Mouse (Mus musculus) liver, embryonic 16.5 days (tissue): ENCODE measurements around the gene Nanos3. TPM values are rescaled to one million over a fixed set of nuclear protein-coding genes. Genes with fewer than 3 reads are reported as not detected.

ENCODE experiments used
- ATAC-seq: fragments of 200-750 bp; cut with Nextera tagmentation; 2 replicates; pipeline ENCODE4 v1.8.0; 2017; ENCODE audit warnings: low read depth, mild to moderate bottlenecking, moderate number of reproducible peaks, moderate library complexity
- H3K27ac ChIP-seq: fragments of 300-500 bp; sonication (generic); 2 replicates; pipeline ENCODE4 v1.5.1; 2014; ENCODE audit warnings: mild to moderate bottlenecking, low read length
- H3K27me3 ChIP-seq: fragments of 300-500 bp; sonication (generic); 2 replicates; pipeline ENCODE4 v1.6.1; 2014; ENCODE audit warnings: low read depth, low read length, mixed read lengths; ENCODE audit not compliant: control insufficient read depth, insufficient read depth
- H3K36me3 ChIP-seq: fragments of 300-500 bp; sonication (generic); 2 replicates; pipeline ENCODE4 v1.6.1; 2014; ENCODE audit warnings: mild to moderate bottlenecking; ENCODE audit not compliant: control insufficient read depth, insufficient read depth
- H3K4me1 ChIP-seq: fragments of 300-500 bp; sonication (generic); 2 replicates; pipeline ENCODE4 v1.6.1; 2014; ENCODE audit warnings: low read depth, low read length, mixed read lengths; ENCODE audit not compliant: control insufficient read depth
- H3K4me2 ChIP-seq: fragments of 300-500 bp; sonication (generic); 2 replicates; pipeline ENCODE4 v1.6.1; 2014; ENCODE audit warnings: low read depth, low read length, mixed read lengths
- H3K4me3 ChIP-seq: fragments of 300-500 bp; sonication (generic); 2 replicates; pipeline ENCODE4 v1.5.1; 2014; ENCODE audit warnings: low read depth, mild to moderate bottlenecking, low read length
- H3K9ac ChIP-seq: fragments of 300-500 bp; sonication (generic); 2 replicates; pipeline ENCODE4 v1.6.1; 2014; ENCODE audit warnings: low read depth, low read length
- H3K9me3 ChIP-seq: fragments of 300-500 bp; sonication (generic); replicated peaks from 2 replicates; pipeline ENCODE4 v1.6.1; 2016; ENCODE audit warnings: low read length; ENCODE audit not compliant: control insufficient read depth
- WGBS: fragments of 180-500 bp; shearing (Covaris S2); extraction: QIAGEN DNeasy Blood & Tissue Kit; methylation state at CpG from one replicate; pipeline ENCODE4 v1.1.7; 2014; ENCODE audit not compliant: insufficient replicate concordance; 5-methylcytosine and 5-hydroxymethylcytosine counted together
- polyA plus RNA-seq: library from polyadenylated mRNA; unstranded; fragments of >200 nt; fragmentation: Nextera tagmentation; extraction: Ambion mirVana; gene quantifications from 2 replicates; pipeline ENCODE4 v1.2.1, GENCODE M21; 2015

The Nanos3 gene
- polyA plus RNA-seq, 1 experiment from 2014 or later = not detected

DNA sequence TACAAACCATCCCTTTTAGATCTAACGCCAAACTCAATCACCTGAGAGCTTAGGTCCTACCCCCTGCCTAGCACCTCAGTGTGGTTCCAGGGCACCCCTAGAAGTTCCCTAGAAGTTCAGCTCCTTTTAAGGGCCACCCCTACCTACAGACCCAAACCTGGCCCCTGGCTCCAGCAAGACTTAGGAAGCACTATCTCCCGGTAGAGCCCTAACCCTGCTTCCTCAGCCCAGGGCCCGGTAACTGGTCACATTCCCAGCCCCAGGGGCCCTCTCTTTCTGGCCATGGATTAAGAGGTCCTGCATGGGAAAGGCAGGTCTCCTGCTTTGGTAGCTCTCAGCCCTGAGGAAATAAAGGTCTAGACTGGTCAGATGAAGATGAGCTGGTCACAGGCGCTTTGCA, 5.1 kb downstream of the Nanos3 start:
- Histone ChIP-seq H3K27me3 (peaks cover 21% of the 10 kb centered on the region), H3K4me3 (no peak overlapping the region), H3K4me1 (peaks cover 13% of the 10 kb centered on the region), H3K9ac (no peak overlapping the region), H3K4me2 (no peak overlapping the region), H3K27ac (no peak overlapping the region), H3K36me3 (no peaks in the 10 kb centered on the region), H3K9me3 (no peaks in the 10 kb centered on the region)
- 31% methylated on average over 4 of the region's 4 CpGs for WGBS
- ATAC-seq = no peak

- WGBS = 70% methylated on average over 8 of the region's 8 CpGs
- Histone ChIP-seq H3K9me3 (no peaks in the 10 kb centered on the region), H3K27me3 (peaks cover 10% of the 10 kb centered on the region), H3K27ac (no peak overlapping the region), H3K4me3 (no peak overlapping the region), H3K4me1 (peaks cover 13% of the 10 kb centered on the region), H3K9ac (no peak overlapping the region), H3K36me3 (no peaks in the 10 kb centered on the region), H3K4me2 (no peak overlapping the region)
- ATAC-seq = no peak
Observed at GRCm38 (mm10) chr8:84178592-84178991, 6.4 kb downstream of the Nanos3 start.

- WGBS = 63% methylated on average over 3 of the region's 3 CpGs
- no peak for ATAC-seq
Observed at GRCm38 (mm10) chr8:84177405-84177804, 7.6 kb downstream of the Nanos3 start.

DNA sequence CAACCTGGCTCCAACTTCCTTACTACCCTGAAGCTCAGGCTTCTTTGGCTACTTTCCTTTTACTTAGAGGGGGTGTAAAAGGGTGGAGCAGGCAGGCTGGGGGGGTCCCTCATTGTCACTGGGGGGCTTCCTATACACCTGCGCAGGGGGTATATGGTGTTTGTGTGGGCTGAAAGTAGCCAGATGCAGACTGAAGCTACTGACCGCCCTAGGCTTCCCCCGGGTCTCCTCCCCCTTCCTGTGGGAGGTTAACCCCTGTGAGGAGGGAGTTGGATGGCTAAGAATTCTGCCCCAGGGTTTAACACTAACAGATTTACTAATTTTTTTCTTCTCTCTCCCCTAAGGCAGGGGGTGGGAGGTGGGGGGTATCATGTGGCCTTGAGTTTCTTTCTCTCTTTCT, 8.5 kb downstream of the Nanos3 start:
- 12% methylated on average over 3 of the region's 3 CpGs for whole genome bisulfite sequencing
- H3K9ac ChIP-seq = no peak overlapping the region
- H3K27me3 ChIP-seq = no peaks in the 10 kb centered on the region
- no peak overlapping the region for H3K4me3 ChIP-seq
- H3K36me3 ChIP-seq = no peaks in the 10 kb centered on the region
- no peak overlapping the region for H3K27ac ChIP-seq
- H3K4me2 ChIP-seq = no peak overlapping the region
- no peak for ATAC-seq
- H3K4me1 ChIP-seq = peaks cover 7% of the 10 kb centered on the region
- no peaks in the 10 kb centered on the region for H3K9me3 ChIP-seq

More at GRCm38 (mm10) chr8:84177405-84177804, 7.6 kb downstream of the Nanos3 start:
- no peaks in the 10 kb centered on the region for H3K9me3 ChIP-seq
- H3K27me3 ChIP-seq = no peaks in the 10 kb centered on the region
- H3K4me1 ChIP-seq = peaks cover 7% of the 10 kb centered on the region
- H3K4me3 ChIP-seq = no peak overlapping the region
- no peaks in the 10 kb centered on the region for H3K36me3 ChIP-seq
- no peak overlapping the region for H3K9ac ChIP-seq
- H3K27ac ChIP-seq = no peak overlapping the region
- no peak overlapping the region for H3K4me2 ChIP-seq

DNA sequence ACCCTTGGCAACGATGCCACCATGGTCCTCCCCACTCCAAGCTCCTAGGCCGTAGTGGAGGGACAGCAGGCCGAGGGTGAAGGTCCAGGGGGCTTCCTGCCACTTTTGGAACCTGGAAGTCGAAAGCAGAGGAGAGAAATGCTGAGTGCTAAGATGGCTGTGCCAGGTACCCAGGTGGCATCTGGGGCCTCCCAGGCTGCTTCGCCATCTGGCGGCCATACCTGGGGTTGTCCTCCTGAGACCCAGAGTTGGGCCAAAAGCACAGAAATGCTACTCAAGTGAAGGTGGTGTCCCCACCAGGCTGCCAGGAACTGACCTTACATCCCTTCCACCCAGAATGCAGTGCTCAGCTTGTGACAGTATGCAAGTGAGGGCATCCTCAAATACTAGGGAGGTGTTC, 11.2 kb downstream of the Nanos3 start:
- Histone ChIP-seq H3K27ac (no peak overlapping the region), H3K4me2 (no peak overlapping the region), H3K27me3 (no peaks in the 10 kb centered on the region), H3K4me3 (no peak overlapping the region), H3K36me3 (no peaks in the 10 kb centered on the region), H3K4me1 (no peaks in the 10 kb centered on the region; the same call in 1 of the 2 replicates), H3K9me3 (no peaks in the 10 kb centered on the region), H3K9ac (no peak overlapping the region)
- 66% methylated on average over 6 of the region's 6 CpGs for WGBS
- ATAC-seq = no peak

- Histone ChIP-seq H3K27me3 (no peaks in the 10 kb centered on the region), H3K27ac (no peak overlapping the region), H3K36me3 (no peaks in the 10 kb centered on the region), H3K4me1 (no peaks in the 10 kb centered on the region), H3K9me3 (no peaks in the 10 kb centered on the region), H3K4me3 (no peak overlapping the region), H3K9ac (no peak overlapping the region), H3K4me2 (no peak overlapping the region)
- no peak for ATAC-seq
- WGBS = 65% methylated on average over 5 of the region's 5 CpGs
Observed at GRCm38 (mm10) chr8:84170096-84170495, 14.9 kb downstream of the Nanos3 start.

GRCm38 (mm10) chr8:84167696-84168095, 17.3 kb downstream of the Nanos3 start:
- 59% methylated on average over 2 of the region's 2 CpGs for WGBS
- ATAC-seq = no peak

GRCm38 (mm10) chr8:84157620-84158019, 27.4 kb downstream of the Nanos3 start:
- Histone ChIP-seq H3K9me3 (no peaks in the 10 kb centered on the region), H3K9ac (no peak overlapping the region), H3K36me3 (no peaks in the 10 kb centered on the region), H3K27me3 (no peaks in the 10 kb centered on the region), H3K4me2 (no peak overlapping the region), H3K4me1 (no peaks in the 10 kb centered on the region), H3K4me3 (no peak overlapping the region), H3K27ac (no peak overlapping the region)
- WGBS = 59% methylated on average over 4 of the region's 4 CpGs
- ATAC-seq = no peak

More at GRCm38 (mm10) chr8:84167696-84168095, 17.3 kb downstream of the Nanos3 start:
- Histone ChIP-seq H3K27me3 (no peaks in the 10 kb centered on the region), H3K4me2 (no peak overlapping the region), H3K9me3 (no peaks in the 10 kb centered on the region), H3K27ac (no peak overlapping the region), H3K4me1 (no peaks in the 10 kb centered on the region), H3K36me3 (no peaks in the 10 kb centered on the region), H3K9ac (no peak overlapping the region), H3K4me3 (no peak overlapping the region)

DNA sequence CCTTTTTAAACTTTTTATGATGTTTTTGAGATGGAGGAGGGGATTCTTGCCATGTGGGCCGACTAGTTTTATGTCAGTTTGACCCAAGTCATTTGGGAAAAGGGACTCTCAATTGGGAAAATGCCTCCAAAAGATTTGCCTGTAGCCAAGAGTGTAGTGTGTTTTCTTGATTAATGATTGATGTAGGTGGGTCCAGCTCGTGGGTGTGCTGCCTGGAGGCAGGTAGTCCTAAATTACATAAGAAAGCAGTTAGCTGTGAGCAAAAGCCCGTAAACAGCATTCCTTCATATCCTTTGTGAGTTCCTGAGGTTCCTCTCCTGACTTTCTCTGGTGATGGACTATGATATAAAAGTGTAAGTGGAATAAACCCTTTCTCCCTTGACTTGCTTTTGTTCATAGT, 35.8 kb downstream of the Nanos3 start:
- Histone ChIP-seq H3K4me3 (no peak overlapping the region), H3K36me3 (no peaks in the 10 kb centered on the region), H3K27ac (no peak overlapping the region), H3K9me3 (no peaks in the 10 kb centered on the region), H3K9ac (no peak overlapping the region), H3K27me3 (no peaks in the 10 kb centered on the region), H3K4me1 (peaks cover 11% of the 10 kb centered on the region), H3K4me2 (no peak overlapping the region)
- 52% methylated on average over 3 of the region's 3 CpGs for WGBS
- no peak for ATAC-seq
